Mouse (Mus musculus) CH12.LX (cell line): ENCODE data around the gene Ift52. TPM values are rescaled to one million over a fixed set of nuclear protein-coding genes. Genes with fewer than 3 reads are reported as not detected.
A peak's percentile ranks its signal among the peaks of the same experiment; 100 is the strongest.

ENCODE experiments used
- DNase-seq: peaks from one replicate; pipeline ENCODE4 v3.0.0-alpha.2; 2013; ENCODE audit errors: extremely low read depth
- H3K27ac ChIP-seq: 2 replicates; pipeline ENCODE4 v1.5.1; 2012; ENCODE audit warnings: low read depth, mild to moderate bottlenecking, control low read depth, moderate library complexity; ENCODE audit not compliant: insufficient read depth
- H3K27me3 ChIP-seq: replicated peaks from 2 replicates; pipeline ENCODE3; 2012; ENCODE audit warnings: inconsistent platforms
- H3K36me3 ChIP-seq, 2 experiments: replicated peaks in 1 of 2; 2 replicates each; pipeline versions ENCODE3 to v1.6.1; 2012; ENCODE audit warnings: inconsistent platforms in 1 of 2, low read length in 1 of 2, mild to moderate bottlenecking in 1 of 2, mixed read lengths in 1 of 2, moderate library complexity in 1 of 2; ENCODE audit not compliant: control insufficient read depth in 1 of 2, insufficient read depth in 1 of 2
- H3K4me1 ChIP-seq, 2 experiments: 2 replicates each; pipeline ENCODE4 v1.6.1; 2012; ENCODE audit warnings: inconsistent platforms in 1 of 2, moderate library complexity in 1 of 2; ENCODE audit not compliant: insufficient read depth in 2 of 2, control insufficient read depth in 1 of 2
- H3K4me2 ChIP-seq: 2 replicates; pipeline ENCODE4 v1.6.1; 2012; ENCODE audit warnings: low read depth, mild to moderate bottlenecking, control low read depth; ENCODE audit not compliant: poor library complexity, insufficient read depth, severe bottlenecking
- H3K4me3 ChIP-seq, 3 experiments: fragments of 150-350 bp in 1 of 3; sonication (generic) in 1 of 3; replicated peaks in 1 of 3; 2 replicates each; pipeline versions ENCODE3 to v1.5.1; 2011 to 2012; ENCODE audit warnings: low read depth in 2 of 3, low read length in 2 of 3, mild to moderate bottlenecking in 2 of 3, moderate library complexity in 2 of 3, control low read depth in 1 of 3, improper control_type of control experiment in 1 of 3, inconsistent platforms in 1 of 3, mixed read lengths in 1 of 3; ENCODE audit not compliant: poor library complexity in 1 of 3
- H3K79me2 ChIP-seq: replicated peaks from 2 replicates; pipeline ENCODE4 v1.6.1; 2012; ENCODE audit warnings: mild to moderate bottlenecking, moderate library complexity; ENCODE audit not compliant: control insufficient read depth, poor library complexity, insufficient read depth, severe bottlenecking; ENCODE audit errors: extremely low read depth
- H3K9ac ChIP-seq: 2 replicates; pipeline ENCODE4 v1.6.1; 2012; ENCODE audit warnings: low read depth, mild to moderate bottlenecking, control low read depth, moderate library complexity; ENCODE audit not compliant: insufficient read depth
- H3K9me3 ChIP-seq: replicated peaks from 2 replicates; pipeline ENCODE3; 2012; ENCODE audit warnings: low read length, inconsistent platforms, mixed read lengths
- CTCF ChIP-seq, 2 experiments: IDR thresholded peaks in 1 of 2; conservative IDR thresholded peaks in 1 of 2; 2 replicates each; pipeline ENCODE4 v1.5.1; 2011 to 2012; ENCODE audit warnings: low read depth in 2 of 2, low read length in 2 of 2, improper control_type of control experiment in 1 of 2, inconsistent platforms in 1 of 2, mild to moderate bottlenecking in 1 of 2, moderate library complexity in 1 of 2
- E2F4 ChIP-seq: IDR thresholded peaks from 2 replicates; pipeline ENCODE4 v1.6.1; 2011; ENCODE audit warnings: low read depth, low read length, improper control_type of control experiment; ENCODE audit not compliant: insufficient replicate concordance
- EP300 ChIP-seq: IDR thresholded peaks from 2 replicates; pipeline ENCODE4 v1.6.1; 2011; ENCODE audit warnings: low read length, improper control_type of control experiment
- KAT2A ChIP-seq: IDR thresholded peaks from 2 replicates; pipeline ENCODE4 v1.6.1; 2012; ENCODE audit warnings: low read length, improper control_type of control experiment, inconsistent platforms; ENCODE audit not compliant: insufficient replicate concordance
- PAX5 ChIP-seq: IDR thresholded peaks from 2 replicates; pipeline ENCODE4 v1.6.1; 2012; ENCODE audit warnings: low read length, inconsistent platforms, mixed read lengths
- POLR2AphosphoS2 ChIP-seq: IDR thresholded peaks from 2 replicates; pipeline ENCODE4 v1.6.1; 2011; ENCODE audit warnings: low read depth, low read length, improper control_type of control experiment
- RAD21 ChIP-seq: IDR thresholded peaks from 2 replicates; pipeline ENCODE4 v1.6.1; 2011; ENCODE audit warnings: low read depth, mild to moderate bottlenecking, low read length, improper control_type of control experiment, moderate library complexity
- RCOR1 ChIP-seq: conservative IDR thresholded peaks from 2 replicates; pipeline ENCODE4 v1.6.1; 2012; ENCODE audit warnings: low read depth, mild to moderate bottlenecking, inconsistent platforms, low read length, improper control_type of control experiment
- SMC3 ChIP-seq: IDR thresholded peaks from 2 replicates; pipeline ENCODE4 v1.6.1; 2011; ENCODE audit warnings: low read depth, low read length, improper control_type of control experiment
- TBP ChIP-seq: conservative IDR thresholded peaks from 2 replicates; pipeline ENCODE4 v1.6.1; 2011; ENCODE audit warnings: low read depth, low read length, improper control_type of control experiment
- UBTF ChIP-seq: IDR thresholded peaks from 2 replicates; pipeline ENCODE4 v1.6.1; 2012; ENCODE audit warnings: low read depth, mild to moderate bottlenecking, inconsistent platforms, low read length, improper control_type of control experiment, moderate library complexity
- ZC3H11A ChIP-seq: IDR thresholded peaks from 2 replicates; pipeline ENCODE4 v1.6.1; 2012; ENCODE audit warnings: low read depth, mild to moderate bottlenecking, inconsistent platforms, low read length, improper control_type of control experiment
- ZNF384 ChIP-seq: IDR thresholded peaks from 2 replicates; pipeline ENCODE4 v1.6.1; 2012; ENCODE audit warnings: low read depth, low read length, improper control_type of control experiment, inconsistent platforms
- dilution Hi-C: fragments of 300-500 bp; cut with MboI; formaldehyde crosslinking; loops from 2 replicates; pipeline ENCODE4 v1.14.3; 2020; ENCODE audit warnings: low sequenced_read_pairs; ENCODE audit not compliant: extremely low pct_unique_long_range_greater_than_20kb, extremely low pct_ligation_motif_present
- in situ Hi-C: fragments of 300-500 bp; cut with MboI; formaldehyde crosslinking; loops from 3 replicates; pipeline ENCODE4 v1.14.3; 2019; ENCODE audit warnings: low sequenced_read_pairs, low pct_ligation_motif_present, low pct_unique_long_range_greater_than_20kb, mixed read lengths
- polyA plus RNA-seq: library from polyadenylated mRNA; unstranded; fragments of >175 nt; gene quantifications from 2 replicates; pipeline ENCODE4 v1.2.1, GENCODE M21; 2012; ENCODE audit warnings: low read depth; ENCODE audit not compliant: insufficient read length
- total RNA-seq, 2 experiments: library from RNA; depleted of rRNA; stranded (reverse); fragments of 300-350 nt in 1 of 2; fragments of >200 nt in 1 of 2; gene quantifications; 2 replicates each; pipeline ENCODE4 v1.2.3; 2012 to 2014

The Ift52 gene
- total and polyA plus RNA-seq, 3 experiments: 13.0 to 33.6 (median 14.4) TPM

DNA sequence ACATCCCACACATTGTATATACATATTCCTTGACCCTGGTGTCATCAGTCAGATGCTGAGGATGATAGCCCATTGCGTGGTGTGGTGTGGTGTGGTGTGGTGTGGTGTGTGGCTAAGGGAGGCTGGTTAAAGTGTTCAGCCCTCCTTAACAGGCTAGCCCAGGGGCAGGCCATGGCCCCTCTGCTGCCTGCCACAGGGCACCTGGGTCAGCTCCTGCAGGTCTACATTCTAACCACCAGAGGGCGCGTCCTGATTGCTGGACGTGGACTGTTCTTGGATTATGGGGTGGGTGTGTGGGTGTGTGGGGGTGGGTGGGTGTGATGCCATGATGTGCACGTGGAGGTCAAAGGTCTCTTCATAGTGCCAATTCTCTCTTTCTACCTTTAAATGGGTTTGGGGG lies 48.8 kb upstream of the Ift52 start:
- TF ChIP-seq SMC3: peak; percentile 65
- no peak for TF ChIP-seq TBP
- peak; percentile 44 for TF ChIP-seq RAD21
- peak in 1 of 2 experiments; percentile 74; a peak in 2 of 4 replicates for TF ChIP-seq CTCF (conservative IDR thresholded peaks at IDR 0.05 in 1 of 2, IDR thresholded peaks at IDR 0.05 in 1 of 2; ENCODE audit: low read depth in 2 of 2, low read length in 2 of 2)
- H3K9me3 ChIP-seq: no peaks in the 10 kb centered on the region
- no peaks in the 10 kb centered on the region for H3K79me2 ChIP-seq
- in situ Hi-C loops (no loop called here), dilution Hi-C loops (no loop called here)
- H3K36me3 ChIP-seq: no peaks in the 10 kb centered on the region
- H3K9ac ChIP-seq: no peak overlapping the region
- H3K4me3 ChIP-seq: no peak overlapping the region
- H3K27me3 ChIP-seq: peaks cover 65% of the 10 kb centered on the region
- H3K4me2 ChIP-seq: no peak overlapping the region
- DNase-seq: peak; percentile 33
- no peaks in the 10 kb centered on the region for H3K4me1 ChIP-seq
- no peak overlapping the region for H3K27ac ChIP-seq

DNA sequence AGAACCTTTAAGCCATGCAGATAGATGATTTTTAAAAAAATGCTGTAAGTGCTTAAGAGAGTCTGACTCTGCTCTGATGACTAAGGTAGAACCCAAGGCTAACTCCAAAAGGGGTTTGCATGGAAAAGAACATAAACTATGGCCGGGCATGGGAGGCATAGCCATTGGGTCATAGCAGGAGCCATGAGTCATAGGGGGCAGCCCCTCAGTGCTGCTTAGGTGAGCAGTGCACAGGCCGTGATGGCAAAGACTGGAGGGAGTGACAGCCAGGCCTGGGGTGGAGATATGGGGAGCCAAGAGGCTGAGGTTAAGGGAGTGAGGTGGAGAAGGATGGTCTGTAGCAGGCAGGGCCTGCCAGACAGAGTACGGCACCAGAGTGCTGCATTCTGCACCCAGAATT lies 48.1 kb upstream of the Ift52 start:
- dilution Hi-C loops: no loop called here
- H3K27ac ChIP-seq: no peak overlapping the region
- H3K36me3 ChIP-seq: no peaks in the 10 kb centered on the region
- TF ChIP-seq RAD21 (no peak), EP300 (no peak), ZNF384 (no peak), RCOR1 (no peak), KAT2A (no peak), POLR2AphosphoS2 (no peak), ZC3H11A (no peak), E2F4 (no peak), UBTF (no peak), PAX5 (no peak)
- no peaks in the 10 kb centered on the region for H3K9me3 ChIP-seq
- H3K9ac ChIP-seq: no peak overlapping the region
- H3K27me3 ChIP-seq: peaks cover 65% of the 10 kb centered on the region
- H3K4me1 ChIP-seq: no peaks in the 10 kb centered on the region
- in situ Hi-C loops: no loop called here
- H3K79me2 ChIP-seq: no peaks in the 10 kb centered on the region
- no peak overlapping the region for H3K4me3 ChIP-seq
- DNase-seq: peak; percentile 22
- no peak overlapping the region for H3K4me2 ChIP-seq

DNA sequence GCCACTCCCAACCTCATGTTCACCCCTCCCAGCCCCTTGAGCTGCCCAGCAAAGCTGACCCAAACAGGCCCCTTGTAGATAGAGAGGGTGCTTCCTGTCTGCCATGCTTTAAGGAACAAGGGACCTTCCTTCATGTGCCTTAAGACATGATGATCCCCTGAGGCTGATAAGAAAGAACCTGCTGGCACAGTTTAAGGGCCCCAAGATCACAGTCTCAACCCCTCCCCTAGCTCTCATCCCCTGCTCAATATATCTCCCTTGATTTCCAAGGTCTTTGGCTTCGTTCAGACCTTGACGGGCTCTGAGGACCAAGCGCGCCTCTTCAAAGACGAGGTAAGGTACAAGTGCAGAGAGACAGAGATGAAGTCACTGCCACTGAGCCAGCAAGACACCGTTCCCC lies 46.3 kb upstream of the Ift52 start:
- no peak for DNase-seq
- Histone ChIP-seq H3K4me3 (no peak overlapping the region), H3K27me3 (peaks cover 54% of the 10 kb centered on the region), H3K9me3 (no peaks in the 10 kb centered on the region), H3K9ac (no peak overlapping the region), H3K27ac (no peak overlapping the region), H3K4me1 (peaks cover 0 to under 1% of the 10 kb centered on the region in 2 experiments; a peak in 2 of 4 replicates), H3K4me2 (no peak overlapping the region), H3K79me2 (no peaks in the 10 kb centered on the region), H3K36me3 (no peaks in the 10 kb centered on the region)
- TF ChIP-seq RCOR1 (no peak), UBTF (no peak), E2F4 (no peak)
- dilution Hi-C loops: no loop called here
- in situ Hi-C loops: no loop called here
